Mouse (Mus musculus) embryonic fibroblast, embryonic 13.5 days (primary cell): ENCODE results near the gene Camk1d.

ENCODE experiments used
- CTCF ChIP-seq: IDR thresholded peaks from 2 replicates; pipeline ENCODE4 v1.5.1; 2011; ENCODE audit warnings: mild to moderate bottlenecking, control low read depth, low read length, moderate library complexity, borderline replicate concordance; ENCODE audit not compliant: insufficient read depth
- POLR2A ChIP-seq: IDR thresholded peaks from 2 replicates; pipeline ENCODE4 v1.6.1; 2011; ENCODE audit warnings: low read depth, mild to moderate bottlenecking, control low read depth, low read length, moderate library complexity

DNA sequence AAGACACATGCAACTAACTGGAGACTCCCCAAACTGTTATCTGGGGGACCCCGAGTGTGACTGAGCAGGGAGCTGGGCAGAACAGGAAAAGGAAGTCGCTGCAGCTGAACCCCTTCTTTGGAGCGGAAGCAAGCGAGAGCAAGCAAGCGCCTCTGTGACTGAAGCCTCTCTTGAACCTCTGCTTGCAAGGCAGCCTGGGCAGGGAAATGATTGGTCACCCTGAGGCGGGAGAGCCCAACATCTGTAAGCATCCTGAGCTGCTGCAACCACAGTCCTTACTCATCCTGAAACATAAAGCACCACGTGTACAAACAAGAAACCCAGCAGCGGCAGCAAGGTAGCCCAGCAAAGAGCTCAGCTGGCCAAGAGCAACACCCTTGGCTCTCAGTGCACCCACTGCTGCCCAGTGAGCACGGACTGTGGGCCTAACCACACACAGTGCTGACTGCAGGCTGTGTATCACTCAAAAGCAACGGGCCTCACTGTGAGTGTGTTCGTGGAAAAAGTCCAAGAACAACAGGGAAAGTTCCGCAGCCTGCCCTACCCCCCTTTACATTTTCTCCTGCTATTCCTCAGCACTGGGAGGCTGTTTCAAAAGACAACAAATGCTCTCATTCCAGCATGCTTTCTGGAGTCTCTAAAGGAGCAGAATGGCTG lies 100.5 kb downstream of the Camk1d start:
- no peak for TF ChIP-seq POLR2A
- TF ChIP-seq CTCF = no peak
